Comparison of ENCODE assay signal across 9 mouse cellular contexts in the genomic region with DNA sequence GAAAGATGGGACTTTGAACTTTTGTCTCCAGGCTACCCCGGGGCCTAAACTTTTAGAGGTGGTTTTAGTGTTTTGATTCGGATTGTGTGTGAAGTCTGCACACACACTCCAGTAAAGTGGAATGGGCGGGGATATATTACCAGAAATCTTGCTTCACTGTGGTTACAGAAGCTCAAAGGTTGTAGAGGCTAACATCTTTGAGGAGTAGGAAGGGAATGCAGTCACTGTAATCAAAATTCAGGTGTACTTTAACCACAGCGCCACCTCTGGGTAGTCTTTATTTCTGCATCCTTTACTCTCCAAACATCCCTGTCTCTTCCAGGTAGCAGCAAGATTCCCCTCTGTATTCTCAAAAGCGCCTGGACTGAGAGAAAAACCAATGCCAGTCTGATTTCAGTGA. TPM values are rescaled to one million over a fixed set of nuclear protein-coding genes. Genes with fewer than 3 reads are reported as not detected.
A peak's percentile ranks its signal among the peaks of the same experiment; 100 is the strongest.
DNase-seq lines count a peak whose midpoint lies in the region; ATAC-seq lines count a peak whose summit lies in the region.
"Had no signal": no experiment of that assay in that cellular context is flagged by ENCODE, and none has a peak within 500 bp of the region (broad histone marks: within the 10 kb centered on the region; RNA-seq: fewer than 3 reads in every experiment).

No protein-coding gene starts in this region.

- no peaks in the 10 kb centered on the region for H3K9me3 ChIP-seq in limb, embryonic 10.5 days (replicated peaks)

- H3K36me3 ChIP-seq in limb, embryonic 10.5 days, result no peaks in the 10 kb centered on the region

- 41% methylated on average over 5 of the region's 5 CpGs for WGBS in limb, embryonic 10.5 days

- no peak overlapping the region for H3K27ac ChIP-seq in limb, embryonic 10.5 days

- H3K4me3 ChIP-seq in limb, embryonic 10.5 days, result no peak overlapping the region
- H3K4me3 ChIP-seq: erythroblast, embryonic 14.5 days had no signal

- peak; percentile 69 for DNase-seq in layer of hippocampus, adult 11-12 months (ENCODE audit: low spot score)
- no peak for DNase-seq in layer of hippocampus, adult 8-10 months (ENCODE audit: low spot score in 2 of 2)
- peak; percentile 80 for DNase-seq in ZHBTc4 (ENCODE audit: low read depth, low spot score)
- DNase-seq in embryo, embryonic 10 days (ENCODE audit: low spot score), result peak; percentile 70
- DNase-seq in limb, embryonic 10.5 days (ENCODE audit: low spot score), result peak; percentile 66
- DNase-seq in spleen, postnatal 36 days (ENCODE audit: low spot score in 2 of 2), result peak; percentile 45 to 59

- H3K4me1 ChIP-seq in limb, embryonic 10.5 days, result peaks cover 13% of the 10 kb centered on the region

- ATAC-seq in CD4-positive, CD25-positive, alpha-beta regulatory T cell, adult 4 months, result peak; percentile 56
- no peak for ATAC-seq in granulocyte monocyte progenitor cell, adult 5-6 weeks (replicated peaks; ENCODE audit: poor library complexity, severe bottlenecking)

- no peaks in the 10 kb centered on the region for H3K27me3 ChIP-seq in limb, embryonic 10.5 days (ENCODE audit: low read depth, poor library complexity, severe bottlenecking)

RNA-seq across cellular contexts. Expression of a gene that starts 2.5 kb away (rescaled TPM):
- total RNA-seq in layer of hippocampus, adult 8-10 months (2022), result 100 to 1,000 TPM; 180 to 209 (median 206) TPM
- 1 to 10 TPM; 9.6 to 9.8 TPM for polyA plus RNA-seq in CD4-positive, CD25-positive, alpha-beta regulatory T cell, adult 4 months (2017; shearing (Covaris generic))
- 45.9 and 56.6 TPM in 2 replicates for polyA plus RNA-seq in limb, embryonic 10.5 days (2016; fragmentation: Nextera tagmentation; extraction: Ambion mirVana)
- 116 and 130 TPM in 2 replicates for total RNA-seq in granulocyte monocyte progenitor cell, adult 5-6 weeks (2014; fragmentation: Nextera tagmentation)
- 34.5 and 45.1 TPM in 2 replicates for total RNA-seq in granulocyte monocyte progenitor cell, adult 5-6 weeks (2017)

Comparison
In these comparisons a context has a peak if more than half of its experiments do, and no peak if none do; other contexts are left out.
1. DNase-seq: peak in layer of hippocampus, adult 11-12 months (single experiment), ZHBTc4 (single experiment), embryo, embryonic 10 days (single experiment), limb, embryonic 10.5 days (single experiment) and spleen, postnatal 36 days (2 of 2); none in layer of hippocampus, adult 8-10 months (0 of 2).